Mouse (Mus musculus) layer of hippocampus, adult 2 months (tissue): Measurements from ENCODE around the gene Dpt. TPM values are rescaled to one million over a fixed set of nuclear protein-coding genes. Genes with fewer than 3 reads are reported as not detected.

Experiments
- DNase-seq, 2 experiments: peaks; one replicate each; pipeline ENCODE4 v3.0.0; 2022; ENCODE audit warnings: low spot score in 2 of 2
- H3K27ac ChIP-seq: fragments of 200-600 bp; 2 replicates; pipeline ENCODE4 v1.8.1; 2022
- H3K4me3 ChIP-seq: fragments of 200-600 bp; 2 replicates; pipeline ENCODE4 v1.8.1; 2022; ENCODE audit warnings: mild to moderate bottlenecking
- CTCF ChIP-seq: fragments of 200-600 bp; conservative IDR thresholded peaks from 2 replicates; pipeline ENCODE4 v1.8.1; 2022; ENCODE audit warnings: antibody characterized with exemption, mild to moderate bottlenecking, moderate library complexity
- total RNA-seq, 2 experiments: library from RNA; stranded (reverse); gene quantifications; 2 replicates each; pipeline ENCODE4 v1.2.3; 2021

Gene Dpt
- total RNA-seq, 2 experiments from 2014 or later: not detected

DNA sequence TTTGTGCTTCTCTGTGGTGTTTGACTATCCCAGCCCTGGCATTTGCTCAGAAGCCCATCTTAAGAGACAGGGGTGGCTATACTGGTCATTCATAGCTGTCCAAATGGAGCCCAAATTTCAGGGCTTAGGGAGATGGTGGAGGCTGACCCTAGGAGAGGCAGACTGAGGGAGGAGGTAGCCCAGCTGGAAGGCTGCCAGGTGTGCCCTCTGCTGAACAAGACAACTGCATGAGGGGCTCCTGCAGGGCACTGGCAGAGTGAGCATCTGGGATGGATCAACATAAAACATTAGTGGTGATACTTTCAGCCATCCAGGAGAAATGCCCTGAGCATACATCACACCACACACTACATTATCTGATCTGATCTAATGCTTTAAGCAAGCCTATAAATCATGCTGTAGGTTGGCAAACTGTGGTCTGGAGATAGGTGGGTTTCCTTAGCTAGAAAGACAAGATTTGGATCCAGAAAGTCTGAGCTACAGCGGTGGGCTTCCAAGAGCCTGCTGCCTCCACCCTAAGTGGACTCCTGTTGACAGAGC lies 1.4 kb downstream of the Dpt start:
- DNase-seq: no peak
- TF ChIP-seq CTCF: no peak
- H3K4me3 ChIP-seq: no peak overlapping the region
- peak overlapping the region; percentile 46; the same call in 1 of the 2 replicates for H3K27ac ChIP-seq

DNA sequence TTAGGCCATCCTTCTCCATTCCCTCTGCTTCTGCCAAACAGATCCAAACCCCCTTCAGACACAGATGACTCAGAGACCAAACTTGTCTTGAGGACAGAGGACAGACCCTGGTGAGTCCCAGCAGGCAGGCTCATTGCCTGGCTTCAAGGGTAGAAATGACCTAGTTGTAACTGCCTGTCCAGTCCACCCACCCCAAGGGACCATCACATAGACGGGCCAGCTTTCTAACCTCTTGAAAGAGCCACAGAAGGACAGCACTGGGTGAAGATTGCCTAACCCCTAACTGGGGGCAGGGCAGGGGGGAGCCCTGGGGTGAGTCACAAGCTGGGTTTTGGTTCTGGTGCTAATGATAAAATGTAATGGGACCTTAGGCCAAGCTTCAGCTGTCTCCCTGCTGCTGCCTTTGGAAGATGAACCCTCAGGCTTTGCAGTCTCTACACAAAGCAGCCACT lies 2.1 kb downstream of the Dpt start:
- Histone ChIP-seq H3K4me3 (no peak overlapping the region), H3K27ac (peak overlapping the region; percentile 46; the same call in 1 of the 2 replicates)
- DNase-seq: no peak
- no peak for TF ChIP-seq CTCF

DNA sequence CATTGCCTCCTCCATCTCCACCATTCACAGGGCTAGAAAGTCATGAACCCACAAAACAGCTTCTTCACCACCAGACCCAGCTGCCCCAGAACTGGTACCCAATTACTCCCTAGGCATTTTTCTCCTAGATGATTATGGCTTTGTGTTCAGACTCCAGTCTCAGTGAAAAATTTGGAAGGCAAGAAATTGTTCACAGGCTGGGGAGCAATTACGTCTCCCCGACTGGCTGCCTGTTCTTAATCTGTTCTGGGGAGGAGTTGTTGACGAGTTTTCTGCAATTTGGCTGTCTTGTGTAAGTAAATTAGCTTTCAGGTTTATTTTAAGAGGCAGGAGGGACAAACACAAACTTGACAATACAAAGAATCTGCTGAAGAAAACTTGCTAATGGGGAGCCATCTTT lies 2.7 kb downstream of the Dpt start:
- peak overlapping the region; percentile 46; the same call in 1 of the 2 replicates for H3K27ac ChIP-seq
- no peak overlapping the region for H3K4me3 ChIP-seq
- TF ChIP-seq CTCF: no peak
- DNase-seq: no peak

DNA sequence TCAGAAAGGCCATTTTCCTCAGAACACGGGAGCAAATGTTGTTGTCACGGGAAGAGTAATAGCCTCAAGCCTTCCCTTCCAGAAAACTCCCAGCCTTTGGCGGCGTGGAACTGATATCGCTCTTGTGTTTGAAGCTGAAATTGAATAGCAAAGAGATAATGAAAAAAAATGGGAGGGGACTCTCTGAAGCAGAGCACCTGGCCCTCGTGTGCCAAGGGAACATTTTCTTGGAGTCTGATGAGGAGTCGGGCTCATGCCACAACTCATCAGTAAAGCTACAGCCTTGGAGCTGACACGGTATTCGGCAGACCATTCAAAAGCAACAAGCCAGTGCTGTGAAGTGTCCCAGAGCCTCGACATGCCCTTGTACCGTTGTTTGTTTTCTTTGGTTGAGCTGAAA lies 7.8 kb downstream of the Dpt start:
- TF ChIP-seq CTCF: no peak
- Histone ChIP-seq H3K4me3 (no peak overlapping the region), H3K27ac (no peak overlapping the region)
- DNase-seq: no peak

DNA sequence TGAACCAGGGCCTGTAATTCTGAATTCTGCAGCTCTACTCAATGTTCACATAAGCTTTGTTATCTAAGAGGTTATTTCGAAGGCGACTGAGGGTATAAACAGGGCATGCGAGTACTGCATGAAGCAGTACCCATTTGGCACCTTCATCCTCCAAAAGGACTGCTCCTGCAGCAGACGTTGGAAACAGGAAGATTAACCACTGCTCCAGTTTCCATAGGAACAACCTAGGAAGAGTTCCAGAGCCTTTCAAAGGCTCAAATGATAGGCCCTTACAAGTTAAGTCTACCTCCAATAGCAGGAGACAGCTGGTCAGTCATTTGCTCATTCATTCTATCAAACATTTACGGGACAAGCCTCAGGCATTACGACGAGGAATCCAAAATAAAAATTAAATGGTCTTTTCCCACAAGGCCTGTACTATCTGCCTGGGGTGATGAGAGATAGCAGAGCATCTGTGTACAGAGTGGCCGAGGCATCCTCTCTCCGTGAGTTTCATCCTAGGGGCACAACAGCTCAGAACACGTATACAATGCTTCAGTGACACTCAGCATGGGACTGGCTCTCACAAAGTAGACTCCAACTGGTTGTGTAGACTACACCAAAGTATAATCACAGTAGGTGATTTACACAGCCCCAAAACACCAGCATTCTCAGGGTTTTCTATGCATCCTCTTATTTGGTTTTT lies 8.4 kb downstream of the Dpt start:
- TF ChIP-seq CTCF: no peak
- no peak for DNase-seq
- H3K27ac ChIP-seq: no peak overlapping the region
- no peak overlapping the region for H3K4me3 ChIP-seq

DNA sequence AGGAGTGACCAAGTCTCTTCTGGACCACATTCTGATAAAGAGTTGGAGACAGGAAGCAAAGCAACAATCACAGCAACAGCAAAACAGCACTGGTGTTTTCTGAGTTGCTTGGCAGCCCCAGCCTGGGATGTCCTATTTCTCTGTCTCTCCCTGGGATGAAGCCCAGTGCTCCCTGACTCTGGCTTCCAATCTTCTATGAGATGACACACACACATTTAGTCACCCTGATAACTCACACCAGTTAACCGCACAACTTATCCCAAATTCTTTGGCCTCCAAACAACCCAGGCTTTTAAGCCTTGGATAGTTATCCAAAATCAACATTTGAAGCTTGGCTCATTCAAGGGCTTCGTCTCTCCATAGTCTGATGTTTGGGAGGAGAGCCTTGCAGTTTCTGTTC lies 12.9 kb downstream of the Dpt start:
- Histone ChIP-seq H3K27ac (no peak overlapping the region), H3K4me3 (no peak overlapping the region)
- no peak for DNase-seq
- TF ChIP-seq CTCF: no peak

DNA sequence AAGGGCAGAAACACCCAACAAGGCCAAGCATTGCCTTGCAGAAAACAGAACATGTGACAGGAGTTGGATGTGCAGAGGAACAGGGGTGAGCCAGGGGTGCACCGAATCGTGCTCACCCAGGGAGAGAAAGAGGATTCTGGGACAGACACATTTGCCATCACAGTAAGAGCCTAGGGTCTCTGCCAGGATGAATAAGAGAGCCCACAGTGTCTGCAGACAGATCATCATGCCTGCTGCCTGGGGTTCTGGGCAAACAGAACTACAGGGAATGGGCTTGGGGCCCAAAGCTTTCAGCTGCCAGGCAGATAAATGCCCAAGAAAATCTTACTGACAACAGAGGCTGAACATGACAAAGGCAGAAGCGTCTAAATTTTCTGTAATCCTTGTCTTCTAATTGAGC lies 14.9 kb downstream of the Dpt start:
- no peak for DNase-seq
- peak overlapping the region; percentile 32; the same call in 1 of the 2 replicates for H3K27ac ChIP-seq
- no peak for TF ChIP-seq CTCF

DNA sequence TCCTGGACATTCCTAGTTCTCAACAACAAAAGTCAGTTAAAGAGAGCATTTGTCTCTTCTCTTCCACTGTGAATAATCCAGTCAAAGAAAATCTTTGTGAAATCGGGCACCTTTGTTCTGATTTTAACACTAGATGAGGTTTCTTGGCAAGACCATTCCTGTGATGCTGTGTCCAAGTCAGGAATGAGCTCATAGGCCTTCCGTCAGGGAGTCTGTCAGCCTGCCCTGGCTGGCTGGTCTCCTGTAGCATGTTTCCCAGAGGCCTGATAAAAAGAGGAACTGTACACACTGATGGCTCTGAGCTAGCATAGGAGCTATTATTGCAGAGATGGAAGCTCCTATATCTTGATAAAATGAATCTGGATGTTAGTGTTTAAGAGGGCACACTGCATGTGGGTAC lies 17.8 kb downstream of the Dpt start:
- Histone ChIP-seq H3K27ac (no peak overlapping the region), H3K4me3 (no peak overlapping the region)
- DNase-seq: no peak
- no peak for TF ChIP-seq CTCF

More for the DNA sequence above, 14.9 kb downstream of the Dpt start:
- H3K4me3 ChIP-seq: no peak overlapping the region

DNA sequence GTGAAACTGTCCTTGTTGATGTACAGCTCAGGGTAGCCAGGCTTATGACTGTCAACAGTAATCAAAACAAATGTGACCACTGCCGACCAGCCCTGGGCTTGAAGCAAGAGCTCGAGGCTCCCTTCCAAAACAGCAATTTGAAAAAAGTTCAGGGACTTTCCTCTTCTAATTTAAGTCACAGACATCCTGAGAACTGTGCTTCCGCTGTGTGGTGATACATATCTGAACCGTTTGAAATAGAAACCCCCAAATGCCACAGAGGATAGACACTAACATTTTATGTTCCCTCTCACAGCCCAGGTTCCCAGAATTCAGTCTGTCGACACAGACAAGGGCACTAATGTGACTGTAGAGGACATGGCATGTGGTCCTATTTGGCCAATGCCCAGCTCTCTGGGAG lies 18.9 kb downstream of the Dpt start:
- Histone ChIP-seq H3K4me3 (no peak overlapping the region), H3K27ac (no peak overlapping the region)
- DNase-seq: no peak
- no peak for TF ChIP-seq CTCF

DNA sequence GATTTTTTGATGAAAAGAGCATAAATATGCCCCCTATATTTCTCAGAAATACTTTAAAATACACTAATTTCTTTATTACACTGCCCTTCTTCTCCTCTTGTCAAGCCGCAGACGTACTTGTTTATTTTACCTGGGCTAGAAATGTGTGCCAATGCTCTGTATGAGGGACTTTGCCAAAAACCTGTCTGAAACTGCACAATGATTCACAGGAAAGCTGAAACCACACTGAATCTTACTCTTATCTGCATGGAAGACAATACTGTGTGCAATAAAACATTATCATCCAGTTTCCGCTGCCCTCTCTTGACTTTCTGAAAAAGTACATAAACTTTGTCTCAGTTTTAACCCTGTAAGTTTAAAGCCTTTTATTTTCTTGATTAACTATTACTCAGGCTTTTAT lies 20.9 kb downstream of the Dpt start:
- Histone ChIP-seq H3K27ac (no peak overlapping the region), H3K4me3 (no peak overlapping the region)
- TF ChIP-seq CTCF: no peak
- no peak for DNase-seq

DNA sequence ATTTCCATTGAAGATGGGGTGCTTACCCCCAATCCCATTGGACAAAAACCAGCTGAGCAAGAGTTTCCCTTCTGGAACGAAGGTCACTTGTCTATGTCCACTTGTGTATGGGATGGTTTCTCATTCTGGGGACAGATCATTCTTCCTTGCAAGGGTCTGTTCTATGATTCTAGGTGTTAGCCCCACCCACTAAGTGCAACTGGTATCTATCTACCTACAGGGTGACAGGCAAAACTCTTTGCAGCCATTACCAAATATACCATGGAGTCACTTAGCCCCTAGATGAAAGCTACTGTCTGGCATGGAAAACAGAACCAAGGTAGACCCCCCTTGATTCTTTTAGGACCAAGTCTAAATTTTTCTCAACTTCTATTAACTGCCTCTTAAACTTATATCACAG lies 24.9 kb downstream of the Dpt start:
- TF ChIP-seq CTCF: no peak
- no peak for DNase-seq
- H3K27ac ChIP-seq: no peak overlapping the region
- no peak overlapping the region for H3K4me3 ChIP-seq

DNA sequence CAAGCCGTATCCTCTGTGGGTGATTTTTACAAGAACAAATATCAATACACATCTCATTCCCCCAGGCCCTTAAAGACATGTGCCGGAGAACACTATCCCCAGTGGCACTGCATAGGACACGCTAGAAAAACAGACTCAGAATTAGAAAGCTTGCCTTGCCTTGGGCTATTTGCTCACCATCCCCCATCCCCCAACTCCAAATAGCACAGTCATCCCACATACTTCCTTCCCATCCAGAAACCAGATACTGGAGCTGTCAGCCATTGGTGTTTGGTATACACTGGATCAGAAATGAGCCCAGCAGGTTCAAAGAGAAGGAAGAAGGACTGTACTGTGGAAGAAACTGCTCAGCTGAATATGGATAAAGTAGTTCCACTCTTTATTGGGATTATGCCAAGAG lies 25.4 kb downstream of the Dpt start:
- Histone ChIP-seq H3K27ac (no peak overlapping the region), H3K4me3 (no peak overlapping the region)
- no peak for DNase-seq
- TF ChIP-seq CTCF: no peak

DNA sequence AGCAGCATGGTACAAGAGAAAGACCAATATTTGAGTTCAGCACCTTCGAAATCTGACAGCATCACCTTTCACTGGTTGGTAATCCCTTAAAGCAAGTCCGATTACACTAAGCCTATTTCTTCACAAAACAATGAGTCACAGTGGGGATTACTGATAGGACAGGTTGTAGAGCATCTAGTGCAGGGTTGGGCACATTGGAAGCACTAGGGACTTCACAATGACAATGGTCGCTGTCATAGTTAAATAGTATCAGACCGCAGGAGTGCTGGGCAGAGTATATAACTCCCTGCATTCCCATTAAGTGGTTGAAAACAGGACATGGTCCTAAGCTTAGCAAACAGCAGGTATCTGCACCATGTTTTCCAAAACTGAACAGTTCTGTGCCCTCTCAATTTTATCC lies 25.8 kb downstream of the Dpt start:
- no peak overlapping the region for H3K4me3 ChIP-seq
- no peak for DNase-seq
- no peak for TF ChIP-seq CTCF
- H3K27ac ChIP-seq: no peak overlapping the region

DNA sequence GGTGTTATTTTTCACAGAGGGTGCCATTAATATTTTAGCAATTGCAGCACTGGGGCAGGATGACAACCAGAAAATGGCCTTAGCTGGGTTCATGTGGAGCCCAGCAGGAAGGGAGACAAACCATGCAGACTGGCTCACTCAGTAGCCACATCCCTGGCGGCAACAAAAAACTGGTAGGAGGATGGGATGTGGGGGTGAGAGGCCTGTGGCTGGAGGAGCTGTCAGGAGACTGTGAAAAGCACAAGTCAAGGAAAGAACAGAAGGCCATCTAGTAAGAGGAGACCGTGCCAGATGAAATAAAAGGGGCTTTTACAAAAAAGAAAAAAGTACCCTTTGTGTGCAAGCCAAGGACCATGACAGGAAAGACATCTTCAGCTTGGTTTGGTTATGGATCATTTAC lies 28.5 kb downstream of the Dpt start:
- H3K27ac ChIP-seq: no peak overlapping the region
- TF ChIP-seq CTCF: no peak
- DNase-seq: no peak

More for the DNA sequence above, 28.5 kb downstream of the Dpt start:
- no peak overlapping the region for H3K4me3 ChIP-seq
